Mouse (Mus musculus) cerebellum, adult 2 months (tissue): ENCODE measurements around the gene Acsl5. TPM values are rescaled to one million over a fixed set of nuclear protein-coding genes. Genes with fewer than 3 reads are reported as not detected.

Experiments
- DNase-seq, 2 experiments: peaks; one replicate each; pipeline ENCODE4 v3.0.0; 2021
- H3K27ac ChIP-seq: fragments of 200-500 bp; 2 replicates; pipeline ENCODE4 v1.5.1; 2012; ENCODE audit warnings: low read length, control low read depth, inconsistent platforms; ENCODE audit not compliant: insufficient read depth
- H3K27me3 ChIP-seq: fragments of 200-500 bp; 2 replicates; pipeline ENCODE4 v1.6.1; 2012; ENCODE audit warnings: inconsistent platforms, mild to moderate bottlenecking, low read length, moderate library complexity; ENCODE audit not compliant: control insufficient read depth, insufficient read depth
- H3K4me1 ChIP-seq: fragments of 200-500 bp; 2 replicates; pipeline ENCODE4 v1.6.1; 2011; ENCODE audit warnings: low read length; ENCODE audit not compliant: control insufficient read depth, insufficient read depth
- H3K4me3 ChIP-seq: fragments of 200-500 bp; replicated peaks from 2 replicates; pipeline ENCODE3; 2011; ENCODE audit warnings: mild to moderate bottlenecking, low read depth, low read length, control low read depth; ENCODE audit not compliant: insufficient read depth
- CTCF ChIP-seq: fragments of 200-500 bp; IDR thresholded peaks from 2 replicates; pipeline ENCODE4 v1.5.1; 2011; ENCODE audit warnings: low read depth, mild to moderate bottlenecking, control low read depth, low read length, moderate library complexity, borderline replicate concordance; ENCODE audit not compliant: insufficient read depth
- POLR2A ChIP-seq: fragments of 200-500 bp; IDR thresholded peaks from 2 replicates; pipeline ENCODE4 v1.6.1; 2011; ENCODE audit warnings: low read length, control low read depth, borderline replicate concordance; ENCODE audit not compliant: insufficient read depth
- WGBS: fragments of 180-500 bp; shearing (Covaris S2); methylation state at CpG from one replicate; pipeline ENCODE4 v1.1.7; 2018; 5-methylcytosine and 5-hydroxymethylcytosine counted together
- polyA plus RNA-seq: library from polyadenylated mRNA; depleted of rRNA; stranded (reverse); fragments of >200 nt; gene quantifications from 2 replicates; pipeline ENCODE4 v1.2.3, GENCODE M21; 2012

The Acsl5 gene
- polyA plus RNA-seq, 1 experiment: 14.6 TPM

- Histone ChIP-seq H3K4me1 (no peaks in the 10 kb centered on the region), H3K27ac (no peak overlapping the region), H3K4me3 (no peak overlapping the region), H3K27me3 (no peaks in the 10 kb centered on the region)
- TF ChIP-seq CTCF: no peak
- no peak for TF ChIP-seq POLR2A
- WGBS: 60% methylated on average over 5 of the region's 5 CpGs
- no peak for DNase-seq
Observed at GRCm38 (mm10) chr19:55257656-55258375, 6.1 kb downstream of the Acsl5 start.

DNA sequence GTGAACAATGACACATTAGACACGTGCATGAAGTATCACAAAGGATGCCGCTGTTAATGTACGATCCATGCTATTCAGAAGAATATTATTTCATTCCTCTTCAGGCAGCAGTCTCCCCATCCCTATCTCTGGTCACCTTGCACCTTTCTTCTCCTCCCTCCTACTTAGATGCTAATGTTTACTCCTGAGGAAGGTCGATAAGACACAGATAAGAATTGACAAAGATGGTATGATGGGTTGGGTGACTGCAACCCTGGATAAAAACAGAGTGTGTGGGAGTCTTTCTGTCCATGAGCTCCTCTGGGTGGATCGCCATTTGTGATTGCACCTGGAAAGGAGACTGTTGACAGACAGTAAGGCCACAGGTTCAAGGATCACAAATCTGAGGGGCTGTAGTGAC, 6.8 kb downstream of the Acsl5 start:
- no peak overlapping the region for H3K27ac ChIP-seq
- WGBS: 84% methylated on average over 5 of the region's 5 CpGs
- TF ChIP-seq CTCF: no peak
- TF ChIP-seq POLR2A: no peak
- no peak overlapping the region for H3K4me3 ChIP-seq
- H3K27me3 ChIP-seq: no peaks in the 10 kb centered on the region
- DNase-seq: no peak
- no peaks in the 10 kb centered on the region for H3K4me1 ChIP-seq

- H3K4me3 ChIP-seq: no peak overlapping the region
- DNase-seq: no peak
- no peaks in the 10 kb centered on the region for H3K27me3 ChIP-seq
- no peaks in the 10 kb centered on the region; the same call in 1 of the 2 replicates for H3K4me1 ChIP-seq
- TF ChIP-seq POLR2A (no peak), CTCF (no peak)
- 78% methylated on average over 12 of the region's 12 CpGs for WGBS
- H3K27ac ChIP-seq: no peak overlapping the region
Observed at GRCm38 (mm10) chr19:55260389-55261184, 8.8 kb downstream of the Acsl5 start.

- DNase-seq: no peak
- Histone ChIP-seq H3K4me1 (no peaks in the 10 kb centered on the region; the same call in 1 of the 2 replicates), H3K27ac (no peak overlapping the region), H3K4me3 (no peak overlapping the region), H3K27me3 (no peaks in the 10 kb centered on the region)
- 72% methylated on average over 3 of the region's 3 CpGs for WGBS
- TF ChIP-seq POLR2A: no peak
- TF ChIP-seq CTCF: no peak
Observed at GRCm38 (mm10) chr19:55265269-55265668, 13.5 kb downstream of the Acsl5 start.

GRCm38 (mm10) chr19:55266786-55267185, 15.0 kb downstream of the Acsl5 start:
- WGBS: 47% methylated on average over 3 of the region's 3 CpGs
- H3K4me1 ChIP-seq: no peaks in the 10 kb centered on the region; the same call in 1 of the 2 replicates
- DNase-seq: peak in 1 of 2 experiments; percentile 14
- no peak overlapping the region for H3K4me3 ChIP-seq
- no peaks in the 10 kb centered on the region for H3K27me3 ChIP-seq
- H3K27ac ChIP-seq: no peak overlapping the region
- TF ChIP-seq POLR2A (no peak), CTCF (no peak)

DNA sequence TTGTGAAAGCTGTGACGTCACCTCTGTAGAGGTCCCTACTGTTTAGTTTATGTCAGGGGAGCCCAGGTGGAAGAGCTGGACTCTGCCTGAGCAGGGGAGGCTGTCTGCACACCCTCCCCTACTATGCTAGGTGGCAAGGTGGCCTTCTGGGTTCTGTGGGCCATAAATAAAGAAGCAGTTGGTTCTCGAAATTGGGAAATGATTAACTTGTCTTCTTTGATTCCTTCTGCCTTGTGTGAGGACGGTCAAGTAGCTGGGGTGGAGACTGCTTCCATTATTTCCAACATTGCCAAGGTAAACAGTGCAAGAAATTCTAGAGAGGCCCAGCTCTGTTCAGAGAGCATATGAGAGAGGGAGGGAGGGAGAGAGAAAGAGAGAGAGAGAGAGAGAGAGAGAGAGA, 16.4 kb downstream of the Acsl5 start:
- TF ChIP-seq POLR2A (no peak), CTCF (no peak)
- H3K27me3 ChIP-seq: no peaks in the 10 kb centered on the region
- WGBS: 76% methylated on average over 3 of the region's 3 CpGs

GRCm38 (mm10) chr19:55269051-55269450, 17.3 kb downstream of the Acsl5 start:
- WGBS: 90% methylated on average over 5 of the region's 5 CpGs
- DNase-seq: no peak
- TF ChIP-seq CTCF (no peak), POLR2A (no peak)
- Histone ChIP-seq H3K4me1 (no peaks in the 10 kb centered on the region; the same call in 1 of the 2 replicates), H3K4me3 (no peak overlapping the region), H3K27me3 (no peaks in the 10 kb centered on the region), H3K27ac (no peak overlapping the region)

More for the DNA sequence above, 16.4 kb downstream of the Acsl5 start:
- Histone ChIP-seq H3K27ac (no peak overlapping the region), H3K4me1 (no peaks in the 10 kb centered on the region; the same call in 1 of the 2 replicates), H3K4me3 (no peak overlapping the region)
- no peak for DNase-seq

GRCm38 (mm10) chr19:55271448-55271847, 19.7 kb downstream of the Acsl5 start:
- Histone ChIP-seq H3K4me3 (no peak overlapping the region), H3K27me3 (no peaks in the 10 kb centered on the region), H3K27ac (no peak overlapping the region), H3K4me1 (no peaks in the 10 kb centered on the region)
- DNase-seq: no peak
- 43% methylated on average over 3 of the region's 3 CpGs for WGBS
- TF ChIP-seq CTCF: no peak
- TF ChIP-seq POLR2A: no peak
